Mouse (Mus musculus) forebrain, embryonic 14.5 days (tissue): ENCODE data around the gene Taar8b. TPM values are rescaled to one million over a fixed set of nuclear protein-coding genes. Genes with fewer than 3 reads are reported as not detected.
A peak's percentile ranks its signal among the peaks of the same experiment; 100 is the strongest.
"Not testable (repeated sequence)": the region's sequence is repeated elsewhere in the genome, so short reads cannot be mapped to it uniquely, and the experiment has no call there.

Experiments used
- ATAC-seq: fragments of 200-750 bp; cut with Nextera tagmentation; 2 replicates; pipeline ENCODE4 v1.8.0; 2017; ENCODE audit warnings: mild to moderate bottlenecking, moderate library complexity
- DNase-seq: peaks from one replicate; pipeline ENCODE4 v3.0.0-alpha.2; 2015; ENCODE audit warnings: low spot score
- H3K27ac ChIP-seq: fragments of 300-500 bp; sonication (generic); 2 replicates; pipeline ENCODE4 v1.5.1; 2014; ENCODE audit warnings: low read depth, mild to moderate bottlenecking, control low read depth, low read length, moderate library complexity
- H3K27me3 ChIP-seq: fragments of 300-500 bp; sonication (generic); replicated peaks from 2 replicates; pipeline ENCODE4 v1.6.1; 2014; ENCODE audit warnings: low read length, control low read depth, mixed read lengths; ENCODE audit not compliant: control insufficient read depth, insufficient read depth
- H3K36me3 ChIP-seq: fragments of 300-500 bp; sonication (generic); 2 replicates; pipeline ENCODE4 v1.6.1; 2014; ENCODE audit warnings: low read length, control low read depth; ENCODE audit not compliant: control insufficient read depth, insufficient read depth
- H3K4me1 ChIP-seq: fragments of 300-500 bp; sonication (generic); 2 replicates; pipeline ENCODE4 v1.6.1; 2014; ENCODE audit warnings: antibody characterized with exemption, low read length, control low read depth; ENCODE audit not compliant: control insufficient read depth, insufficient read depth
- H3K4me2 ChIP-seq: fragments of 300-500 bp; sonication (generic); 2 replicates; pipeline ENCODE4 v1.6.1; 2014; ENCODE audit warnings: mild to moderate bottlenecking, control low read depth, low read length
- H3K4me3 ChIP-seq: fragments of 300-500 bp; sonication (generic); 2 replicates; pipeline ENCODE4 v1.5.1; 2014; ENCODE audit warnings: low read depth, low read length, control low read depth
- H3K9ac ChIP-seq: fragments of 300-500 bp; sonication (generic); 2 replicates; pipeline ENCODE4 v1.6.1; 2014; ENCODE audit warnings: mild to moderate bottlenecking, low read length, control low read depth, moderate library complexity
- H3K9me3 ChIP-seq: fragments of 300-500 bp; sonication (generic); replicated peaks from 2 replicates; pipeline ENCODE4 v1.6.1; 2016; ENCODE audit warnings: low read length, control low read depth, mixed read lengths; ENCODE audit not compliant: control insufficient read depth
- WGBS: fragments of 180-500 bp; shearing (Covaris S2); extraction: QIAGEN DNeasy Blood & Tissue Kit; methylation state at CpG from one replicate; pipeline ENCODE4 v1.1.7; 2014; 5-methylcytosine and 5-hydroxymethylcytosine counted together
- polyA plus RNA-seq: library from polyadenylated mRNA; unstranded; fragments of >200 nt; fragmentation: Nextera tagmentation; extraction: Ambion mirVana; gene quantifications from 2 replicates; pipeline ENCODE4 v1.2.1, GENCODE M21; 2014

Gene Taar8b
- polyA plus RNA-seq, result not detected in 2 replicates

DNA sequence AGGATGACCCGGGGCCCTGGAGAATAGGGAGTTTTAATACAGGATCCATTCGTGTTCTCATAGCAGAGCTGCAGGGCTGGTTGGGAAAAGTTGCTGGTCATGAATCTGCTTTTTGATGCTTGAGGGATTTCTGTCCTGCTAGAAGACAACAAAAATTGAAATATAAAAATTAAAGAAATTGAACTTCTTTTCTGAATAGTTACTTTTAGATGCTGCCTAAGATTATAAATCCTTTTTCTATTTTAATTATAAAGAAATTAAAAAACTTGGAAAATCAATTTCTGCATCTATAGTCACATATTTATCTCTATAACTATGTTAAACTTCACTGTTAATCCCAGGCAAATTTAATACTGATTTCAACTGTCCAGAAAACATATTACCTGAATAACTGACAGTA is at the start of gene Taar8b:
Gene Taar8b (minus strand): TSS at position 101 of the 400 bp plus-strand sequence.
- WGBS, result 84% methylated on average over 2 of the region's 2 CpGs
- Histone ChIP-seq H3K4me2 (no peak within 1 kb of the TSS), H3K9me3 (no peaks in the 10 kb centered on the region), H3K27me3 (no peaks in the 10 kb centered on the region), H3K9ac (no peak within 1 kb of the TSS), H3K4me3 (no peak within 1 kb of the TSS), H3K4me1 (no peaks in the 10 kb centered on the region), H3K36me3 (no peaks in the 10 kb centered on the region), H3K27ac (no peak within 1 kb of the TSS)
- ATAC-seq (no peak), DNase-seq (no peak)

DNA sequence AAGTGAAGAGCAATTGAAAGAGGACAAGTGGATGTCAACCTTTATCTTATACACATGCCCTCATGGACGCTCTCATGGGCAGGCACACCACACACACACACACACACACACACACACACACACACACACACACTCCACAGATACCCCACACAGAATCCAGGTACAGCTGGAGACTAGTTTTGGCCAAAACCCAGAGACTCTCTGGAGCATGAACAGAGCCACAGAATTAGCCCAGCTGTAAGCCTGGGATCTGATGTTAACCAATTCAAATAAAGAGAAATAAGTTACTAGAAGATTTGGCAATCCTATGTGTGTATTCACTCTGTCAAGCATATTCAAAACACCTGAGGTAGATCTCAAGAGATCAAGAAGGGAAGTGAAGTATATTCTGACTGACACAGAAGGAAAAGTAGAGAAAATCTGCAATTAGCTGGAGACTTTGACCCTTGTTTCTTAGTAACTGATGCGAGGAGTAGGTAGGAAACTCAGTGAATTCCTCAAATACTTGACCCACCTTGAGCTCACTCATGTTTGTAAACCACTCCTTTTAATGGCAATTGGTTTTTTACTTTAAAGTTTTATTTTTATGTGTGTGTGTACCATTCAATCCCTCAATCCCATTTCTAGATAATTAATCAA is 46.6 kb upstream of the Taar8b start:
- ATAC-seq (no peak), DNase-seq (no peak)
- Histone ChIP-seq H3K4me3 (no peak overlapping the region), H3K4me2 (no peak overlapping the region), H3K36me3 (no peaks in the 10 kb centered on the region), H3K27ac (no peak overlapping the region), H3K27me3 (no peaks in the 10 kb centered on the region), H3K9ac (no peak overlapping the region), H3K9me3 (no peaks in the 10 kb centered on the region), H3K4me1 (no peaks in the 10 kb centered on the region)
- 86% methylated on average over 2 of the region's 2 CpGs for WGBS

DNA sequence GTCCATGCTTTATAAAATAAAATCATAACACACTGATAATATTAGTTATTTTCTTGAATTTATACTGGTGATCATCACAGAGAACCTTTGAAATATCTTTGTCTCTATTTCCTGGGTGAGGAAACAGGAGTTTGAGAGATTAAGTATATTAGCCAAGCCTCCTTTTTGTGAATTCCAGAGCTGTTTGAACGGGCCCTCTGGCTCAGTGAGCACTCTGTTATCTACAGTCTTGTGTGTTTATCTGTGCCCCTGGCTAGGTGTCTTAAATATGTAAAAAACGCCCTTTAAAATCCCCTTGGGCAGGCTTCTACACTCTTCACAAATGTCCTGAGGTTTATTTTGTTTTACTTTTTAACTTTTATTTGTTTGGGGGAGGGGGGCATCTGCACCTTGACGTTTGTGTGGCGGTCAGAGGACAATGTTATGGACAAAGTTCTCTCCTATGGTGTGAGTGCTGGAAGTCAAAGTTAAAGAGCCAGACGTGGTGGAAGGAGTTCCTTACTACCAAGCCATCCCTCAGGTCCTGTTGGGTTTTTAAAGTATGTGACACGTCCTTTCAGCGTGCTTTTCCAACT is 42.1 kb upstream of the Taar8b start:
- H3K36me3 ChIP-seq, result no peaks in the 10 kb centered on the region
- no peak overlapping the region for H3K27ac ChIP-seq
- 64% methylated on average over 7 of the region's 7 CpGs for WGBS
- ATAC-seq (no peak), DNase-seq (no peak)
- H3K4me3 ChIP-seq, result no peak overlapping the region
- peaks cover 2% of the 10 kb centered on the region; the same call in 1 of the 2 replicates for H3K4me1 ChIP-seq
- no peaks in the 10 kb centered on the region for H3K27me3 ChIP-seq
- H3K9me3 ChIP-seq, result no peaks in the 10 kb centered on the region
- H3K9ac ChIP-seq, result no peak overlapping the region
- no peak overlapping the region for H3K4me2 ChIP-seq

DNA sequence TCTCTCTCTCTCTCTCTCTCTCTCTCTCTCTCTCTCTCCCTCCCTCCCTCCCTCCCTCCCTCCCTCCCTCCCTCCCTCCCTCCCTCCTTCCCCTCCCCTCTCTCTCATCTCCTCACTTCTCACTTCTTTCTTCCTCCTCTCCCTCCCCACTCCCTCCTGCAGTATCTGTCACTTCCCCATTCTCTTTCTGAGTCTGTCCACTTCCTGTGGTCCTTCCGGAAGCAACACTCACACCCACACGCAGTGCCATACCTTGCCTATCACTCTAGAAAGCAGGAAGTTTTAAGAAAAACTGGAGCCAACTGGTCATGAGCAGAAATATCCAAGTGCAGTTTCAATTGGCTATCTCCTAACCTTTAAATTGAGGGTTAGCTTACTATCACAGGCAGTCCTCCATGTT is 41.0 kb upstream of the Taar8b start:
- Histone ChIP-seq H3K9me3 (no peaks in the 10 kb centered on the region), H3K36me3 (no peaks in the 10 kb centered on the region), H3K4me1 (peaks cover 2% of the 10 kb centered on the region; the same call in 1 of the 2 replicates), H3K4me2 (no peak overlapping the region), H3K9ac (no peak overlapping the region), H3K27me3 (no peaks in the 10 kb centered on the region), H3K4me3 (no peak overlapping the region), H3K27ac (no peak overlapping the region)
- DNase-seq (no peak), ATAC-seq (no peak)
- whole genome bisulfite sequencing, result 48% methylated on average over 2 of the region's 2 CpGs

DNA sequence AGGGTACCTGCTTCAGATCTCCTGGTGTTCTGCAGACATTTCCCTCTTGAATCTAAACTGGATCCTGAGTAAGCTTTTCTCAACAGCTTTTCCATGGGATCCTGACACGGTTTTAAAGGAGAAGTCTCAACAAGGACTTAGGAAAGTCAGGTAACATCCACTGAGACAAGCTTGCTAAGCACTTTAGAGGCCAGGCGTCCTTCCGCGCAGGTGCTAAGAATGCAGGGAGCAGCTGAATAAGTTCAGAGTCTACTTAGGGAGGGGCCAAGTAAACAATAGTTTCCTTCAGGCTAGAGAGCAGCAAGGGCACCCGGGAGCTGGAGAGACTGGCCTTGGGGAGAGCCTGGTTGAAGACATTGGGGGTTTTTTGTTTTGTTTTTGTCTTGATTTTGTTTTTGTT is 40.2 kb upstream of the Taar8b start:
- WGBS, result 6% methylated on average over 5 of the region's 5 CpGs
- H3K4me2 ChIP-seq, result no peak overlapping the region
- no peak for ATAC-seq
- peaks cover 2% of the 10 kb centered on the region; the same call in 1 of the 2 replicates for H3K4me1 ChIP-seq
- H3K9ac ChIP-seq, result no peak overlapping the region
- H3K27ac ChIP-seq, result no peak overlapping the region
- DNase-seq, result no peak
- H3K27me3 ChIP-seq, result no peaks in the 10 kb centered on the region
- no peaks in the 10 kb centered on the region for H3K9me3 ChIP-seq
- H3K36me3 ChIP-seq, result no peaks in the 10 kb centered on the region
- no peak overlapping the region for H3K4me3 ChIP-seq

DNA sequence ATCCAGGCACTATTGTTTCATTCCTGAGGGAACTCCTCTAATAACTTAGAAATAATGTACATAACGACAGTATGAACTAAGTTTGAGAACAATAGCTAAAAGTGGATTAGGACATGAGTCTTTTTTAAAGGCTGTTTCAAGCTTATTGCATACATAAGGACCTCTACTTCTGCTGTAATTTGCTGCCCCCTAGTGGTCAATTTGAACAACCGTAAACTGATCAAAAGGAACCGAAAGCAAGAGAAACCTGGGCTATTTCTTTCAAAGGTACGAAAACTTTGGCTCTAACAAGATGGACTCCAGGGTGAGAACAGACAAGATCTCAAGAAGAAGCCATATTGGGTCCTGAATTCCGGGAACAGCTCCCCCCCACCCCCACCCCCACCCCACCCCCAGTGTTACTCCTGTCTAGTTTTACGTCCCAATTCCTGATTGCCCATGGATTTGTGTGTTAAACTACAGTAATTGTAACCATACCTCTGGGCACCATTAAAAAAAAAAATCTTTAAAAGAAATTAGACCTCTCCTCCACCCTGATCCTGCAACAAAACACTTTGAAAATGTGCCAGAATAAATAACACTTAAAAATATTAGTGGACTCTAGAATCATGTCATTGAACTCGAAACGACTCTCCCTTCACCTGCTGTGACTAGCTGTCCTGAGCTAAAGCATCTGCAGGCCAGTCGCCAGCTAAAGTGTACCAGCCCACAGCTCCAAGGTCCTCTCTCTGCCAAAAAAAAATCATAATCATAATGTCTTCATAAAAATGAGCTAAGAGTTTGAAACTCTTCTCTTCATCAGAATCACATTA is 39.6 kb upstream of the Taar8b start:
- H3K9ac ChIP-seq, result no peak overlapping the region
- H3K4me1 ChIP-seq, result peaks cover 2% of the 10 kb centered on the region; the same call in 1 of the 2 replicates
- peak; percentile 91 for ATAC-seq
- H3K4me3 ChIP-seq, result no peak overlapping the region
- peak; percentile 93 for DNase-seq
- no peaks in the 10 kb centered on the region for H3K27me3 ChIP-seq
- no peaks in the 10 kb centered on the region for H3K9me3 ChIP-seq
- no peak overlapping the region for H3K27ac ChIP-seq
- H3K36me3 ChIP-seq, result no peaks in the 10 kb centered on the region
- peak overlapping the region; percentile 32; the same call in 1 of the 2 replicates for H3K4me2 ChIP-seq
- WGBS, result 20% methylated on average over 9 of the region's 9 CpGs

DNA sequence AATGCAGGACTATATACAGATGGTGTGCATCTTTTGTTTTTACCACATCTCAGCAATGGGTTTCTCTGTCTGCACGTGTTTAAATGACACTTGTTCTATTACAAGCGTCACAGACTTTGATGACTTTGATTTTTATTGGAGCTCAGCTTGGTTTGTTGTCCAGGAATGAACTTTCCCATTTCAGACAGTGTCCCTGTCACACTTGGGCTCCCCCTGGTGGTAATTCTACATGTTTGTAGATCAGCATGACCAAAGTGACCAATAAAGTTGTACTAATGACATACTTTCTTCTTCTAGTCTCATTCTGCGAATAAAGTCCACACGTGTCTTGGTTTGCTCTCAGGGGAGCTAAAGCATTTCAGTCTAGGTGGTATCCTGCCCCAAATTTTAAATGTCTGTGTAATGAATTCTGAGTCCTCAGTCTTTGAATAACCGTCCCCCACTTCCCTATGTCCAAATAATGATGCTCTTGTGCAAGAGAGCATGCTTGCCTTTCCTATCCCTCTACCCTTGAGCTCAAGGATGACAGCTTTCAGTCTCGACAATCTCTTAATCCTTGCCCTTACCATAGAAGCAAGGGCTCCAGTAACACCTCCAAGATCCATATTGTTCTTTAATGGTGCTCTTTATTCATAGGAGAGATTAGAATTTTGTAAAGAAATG is 19.2 kb upstream of the Taar8b start:
- Histone ChIP-seq H3K9ac (no peak overlapping the region), H3K4me1 (0 out of 2 replicates have a peak, but pooled peaks cover 3% of the 10 kb centered on the region), H3K4me2 (no peak overlapping the region), H3K9me3 (no peaks in the 10 kb centered on the region), H3K36me3 (no peaks in the 10 kb centered on the region), H3K4me3 (no peak overlapping the region), H3K27ac (no peak overlapping the region), H3K27me3 (no peaks in the 10 kb centered on the region)
- ATAC-seq (no peak; the same call in 1 of the 2 replicates), DNase-seq (peak; percentile 74)
- 46% methylated on average over 6 of the region's 6 CpGs for WGBS

DNA sequence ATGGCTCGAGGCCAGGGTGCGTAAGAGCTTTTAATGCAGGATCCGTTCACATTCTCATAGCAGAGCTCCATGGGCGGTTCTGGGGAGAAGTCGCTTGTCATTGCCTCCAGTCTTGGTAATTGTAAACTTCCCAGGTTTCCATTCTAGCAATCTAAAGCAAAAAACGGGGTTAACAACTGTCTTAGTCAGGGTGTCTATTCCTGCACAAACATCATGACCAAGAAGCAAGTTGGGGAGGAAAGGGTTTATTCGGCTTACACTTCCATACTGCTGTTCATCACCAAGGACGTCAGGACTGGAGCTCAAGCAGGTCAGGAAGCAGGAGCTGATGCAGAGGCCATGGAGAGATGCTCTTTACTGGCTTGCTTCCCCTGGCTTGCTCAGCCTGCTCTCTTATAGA is 17.3 kb upstream of the Taar8b start, which contains the start of gene Taar9:
Gene Taar9 (minus strand): TSS at position 101 of the 400 bp plus-strand sequence.
- H3K4me2 ChIP-seq, H3K9ac ChIP-seq, H3K4me1 ChIP-seq, H3K36me3 ChIP-seq, DNase-seq, H3K9me3 ChIP-seq, H3K4me3 ChIP-seq, H3K27me3 ChIP-seq, ATAC-seq, H3K27ac ChIP-seq: not testable (repeated sequence)
- 83% methylated on average over 8 of the region's 8 CpGs for WGBS
